Mouse (Mus musculus) frontal cortex, postnatal 36 days (tissue): ENCODE measurements at regions not wholly inside any gene's neighbourhood (a gene's known extent, or its start where the extent isn't known, plus 50 kb on each side); places are given as distances from the start of the nearest gene placed in this dataset.

Experiments
- DNase-seq, 2 experiments: peaks; one replicate each; pipeline ENCODE4 v3.0.0; 2022; ENCODE audit warnings: low spot score in 2 of 2

GRCm38 (mm10) chr8:34455376-34455775, 343.8 kb upstream of the Gm10131 start:
- no peak for DNase-seq

GRCm38 (mm10) chr8:34452811-34453210, 341.3 kb upstream of the Gm10131 start:
- DNase-seq, result no peak

GRCm38 (mm10) chr8:34451211-34452000, 339.9 kb upstream of the Gm10131 start:
- DNase-seq, result no peak

GRCm38 (mm10) chr8:34449391-34450044, 338.0 kb upstream of the Gm10131 start:
- no peak for DNase-seq

GRCm38 (mm10) chr8:34447880-34448830, 336.6 kb upstream of the Gm10131 start:
- no peak for DNase-seq

- no peak for DNase-seq
Measured at GRCm38 (mm10) chr8:34442688-34443087, 331.2 kb upstream of the Gm10131 start.

GRCm38 (mm10) chr8:34441756-34442155, 330.2 kb upstream of the Gm10131 start:
- DNase-seq, result no peak

GRCm38 (mm10) chr8:34440771-34441170, 329.2 kb upstream of the Gm10131 start:
- DNase-seq, result no peak

GRCm38 (mm10) chr8:34438771-34439170, 327.2 kb upstream of the Gm10131 start:
- no peak for DNase-seq

- no peak for DNase-seq
Measured at GRCm38 (mm10) chr8:34431985-34432384, 320.4 kb upstream of the Gm10131 start.

GRCm38 (mm10) chr8:34429231-34429630, 317.7 kb upstream of the Gm10131 start:
- DNase-seq, result no peak

- no peak for DNase-seq
Measured at GRCm38 (mm10) chr8:34401571-34401970, 290.0 kb upstream of the Gm10131 start.

- DNase-seq, result no peak
Measured at GRCm38 (mm10) chr8:34398914-34399813, 287.6 kb upstream of the Gm10131 start.

- DNase-seq, result no peak
Measured at GRCm38 (mm10) chr8:34397583-34398411, 286.3 kb upstream of the Gm10131 start.

- DNase-seq, result no peak
Measured at GRCm38 (mm10) chr8:34397225-34397582, 285.7 kb upstream of the Gm10131 start.

GRCm38 (mm10) chr8:34392981-34393828, 281.7 kb upstream of the Gm10131 start:
- peak; percentile 50 to 82 for DNase-seq

GRCm38 (mm10) chr8:34392208-34392980, 280.9 kb upstream of the Gm10131 start:
- peak; percentile 70 to 80 for DNase-seq

GRCm38 (mm10) chr8:34385806-34386439, 274.4 kb upstream of the Gm10131 start:
- no peak for DNase-seq
